Comparison of ENCODE assay signal across 31 mouse cellular contexts in genomic region chr5:127391187-127391586, GRCm38 (mm10).
DNase-seq lines count a peak whose midpoint lies in the region; ATAC-seq and TF ChIP-seq lines count a peak whose summit lies in the region.
"Had no signal": no experiment of that assay in that cellular context is flagged by ENCODE, and none has a peak within 500 bp of the region (broad histone marks: within the 10 kb centered on the region; RNA-seq: fewer than 3 reads in every experiment).

No protein-coding gene starts in this region.

- H3K27me3 ChIP-seq in intestine, postnatal 0 days (replicated peaks; ENCODE audit: control insufficient read depth, insufficient read depth, low read length): no peaks in the 10 kb centered on the region
- no peaks in the 10 kb centered on the region for H3K27me3 ChIP-seq in intestine, embryonic 15.5 days (replicated peaks)
- H3K27me3 ChIP-seq in lung, postnatal 0 days (replicated peaks; ENCODE audit: insufficient read depth, low read length): no peaks in the 10 kb centered on the region
- no peaks in the 10 kb centered on the region for H3K27me3 ChIP-seq in E14TG2a.4 (ENCODE audit: insufficient read depth, low read length)
- H3K27me3 ChIP-seq: embryonic facial prominence, embryonic 13.5 days; limb, embryonic 15.5 days; liver, embryonic 15.5 days; lung, embryonic 15.5 days; neural tube, embryonic 12.5 days had no signal

- H3K9me3 ChIP-seq in intestine, postnatal 0 days (ENCODE audit: control insufficient read depth): peaks cover 11% of the 10 kb centered on the region; the same call in 1 of the 2 replicates
- no peaks in the 10 kb centered on the region for H3K9me3 ChIP-seq in intestine, embryonic 15.5 days
- no peaks in the 10 kb centered on the region; the same call in 1 of the 2 replicates for H3K9me3 ChIP-seq in lung, postnatal 0 days (ENCODE audit: low read length)
- peaks cover 7% of the 10 kb centered on the region for H3K9me3 ChIP-seq in E14TG2a.4 (ENCODE audit: low read length)
- H3K9me3 ChIP-seq: limb, embryonic 15.5 days had no signal

- H3K4me1 ChIP-seq in intestine, postnatal 0 days (replicated peaks; ENCODE audit: control insufficient read depth, insufficient read depth, low read length): no peaks in the 10 kb centered on the region
- no peaks in the 10 kb centered on the region for H3K4me1 ChIP-seq in intestine, embryonic 15.5 days (replicated peaks)
- no peaks in the 10 kb centered on the region for H3K4me1 ChIP-seq in lung, postnatal 0 days (ENCODE audit: insufficient read depth, low read depth, low read length)
- H3K4me1 ChIP-seq in E14TG2a.4 (replicated peaks; ENCODE audit: low read depth, low read length): no peaks in the 10 kb centered on the region
- H3K4me1 ChIP-seq: forebrain, embryonic 10.5 days; hindbrain, embryonic 10.5 days; limb, embryonic 10.5 days; limb, embryonic 15.5 days; liver, embryonic 15.5 days; lung, embryonic 15.5 days; midbrain, embryonic 10.5 days; neural tube, embryonic 12.5 days had no signal

- H3K9ac ChIP-seq in intestine, postnatal 0 days (ENCODE audit: low read depth, low read length): no peak overlapping the region
- no peak overlapping the region for H3K9ac ChIP-seq in intestine, embryonic 15.5 days
- H3K9ac ChIP-seq in lung, postnatal 0 days (replicated peaks; ENCODE audit: low read depth): no peak overlapping the region
- H3K9ac ChIP-seq: embryonic facial prominence, embryonic 13.5 days; limb, embryonic 15.5 days; liver, embryonic 15.5 days; lung, embryonic 15.5 days; neural tube, embryonic 12.5 days had no signal

- WGBS in intestine, postnatal 0 days: 89% methylated on average over 5 of the region's 5 CpGs
- WGBS in intestine, embryonic 15.5 days: 92% methylated on average over 5 of the region's 5 CpGs
- WGBS in lung, postnatal 0 days: 96% methylated on average over 5 of the region's 5 CpGs

- H3K4me2 ChIP-seq in intestine, postnatal 0 days (replicated peaks; ENCODE audit: low read depth): no peak overlapping the region
- H3K4me2 ChIP-seq in intestine, embryonic 15.5 days (replicated peaks): no peak overlapping the region
- H3K4me2 ChIP-seq in lung, postnatal 0 days (replicated peaks; ENCODE audit: low read depth, low read length): no peak overlapping the region
- H3K4me2 ChIP-seq: embryonic facial prominence, embryonic 13.5 days; limb, embryonic 15.5 days; liver, embryonic 15.5 days; lung, embryonic 15.5 days; neural tube, embryonic 12.5 days had no signal

- TF ChIP-seq CTCF in intestine, postnatal 0 days (IDR thresholded peaks at IDR 0.05; ENCODE audit: low read depth): peak; percentile 14; the same call in 1 of the 2 replicates
- peak; percentile 21; the same call in 1 of the 2 replicates for TF ChIP-seq CTCF in lung, postnatal 0 days (IDR thresholded peaks at IDR 0.05)
- peak; percentile 53 for TF ChIP-seq CTCF in E14TG2a.4 (conservative IDR thresholded peaks at IDR 0.05; ENCODE audit: low read length)

- TF ChIP-seq EP300 in lung, postnatal 0 days (IDR thresholded peaks at IDR 0.05): no peak

- H3K27ac ChIP-seq in intestine, postnatal 0 days (ENCODE audit: low read depth, low read length): no peak overlapping the region
- no peak overlapping the region for H3K27ac ChIP-seq in intestine, embryonic 15.5 days
- H3K27ac ChIP-seq in lung, postnatal 0 days (ENCODE audit: low read length): no peak overlapping the region
- H3K27ac ChIP-seq: embryonic facial prominence, embryonic 13.5 days; forebrain, embryonic 10.5 days; heart, adult 2 months; hindbrain, embryonic 10.5 days; limb, embryonic 10.5 days; limb, embryonic 15.5 days; liver, embryonic 15.5 days; lung, embryonic 15.5 days; macrophage; midbrain, embryonic 10.5 days; neural tube, embryonic 12.5 days had no signal

- H3K36me3 ChIP-seq in intestine, postnatal 0 days (ENCODE audit: control insufficient read depth, insufficient read depth): no peaks in the 10 kb centered on the region
- no peaks in the 10 kb centered on the region for H3K36me3 ChIP-seq in intestine, embryonic 15.5 days
- no peaks in the 10 kb centered on the region for H3K36me3 ChIP-seq in lung, postnatal 0 days (ENCODE audit: insufficient read depth, low read length)
- H3K36me3 ChIP-seq in E14TG2a.4 (ENCODE audit: insufficient read depth, low read length): no peaks in the 10 kb centered on the region
- H3K36me3 ChIP-seq: embryonic facial prominence, embryonic 13.5 days; hindbrain, embryonic 10.5 days; limb, embryonic 15.5 days; liver, embryonic 15.5 days; lung, embryonic 15.5 days; neural tube, embryonic 12.5 days had no signal

- no peak overlapping the region for H3K4me3 ChIP-seq in intestine, postnatal 0 days (ENCODE audit: low read depth, low read length)
- no peak overlapping the region for H3K4me3 ChIP-seq in intestine, embryonic 15.5 days (replicated peaks)
- H3K4me3 ChIP-seq in lung, postnatal 0 days (ENCODE audit: low read depth, low read length): no peak overlapping the region
- H3K4me3 ChIP-seq in E14TG2a.4 (replicated peaks; ENCODE audit: low read length): no peak overlapping the region
- H3K4me3 ChIP-seq: embryonic facial prominence, embryonic 13.5 days; forebrain, embryonic 10.5 days; heart, adult 2 months; hindbrain, embryonic 10.5 days; limb, embryonic 10.5 days; limb, embryonic 15.5 days; liver, embryonic 15.5 days; lung, embryonic 15.5 days; midbrain, embryonic 10.5 days; myocyte; neural tube, embryonic 12.5 days had no signal

- ATAC-seq in intestine, postnatal 0 days: no peak
- ATAC-seq in intestine, embryonic 15.5 days: no peak
- ATAC-seq in lung, postnatal 0 days: no peak
- ATAC-seq: forebrain, embryonic 16.5 days; hindbrain, embryonic 16.5 days; intestine, embryonic 16.5 days; midbrain, embryonic 16.5 days had no signal

- DNase-seq in lung, postnatal 0 days (ENCODE audit: low spot score): no peak
- DNase-seq in lung, postnatal 10 days: no peak
- DNase-seq in NIH3T3 (ENCODE audit: low read depth): peak; percentile 3
- DNase-seq in kidney, adult 8-10 months: no peak
- no peak for DNase-seq in kidney, postnatal 36 days
- DNase-seq: adrenal gland, postnatal 14 days; cerebellum, adult 11-12 months; cerebellum, adult 9-11 months; heart, adult 2 months; heart, postnatal 14 days; kidney, postnatal 14 days; right cerebral cortex, adult 18-20 months; thymus, postnatal 14 days had no signal
